Mouse (Mus musculus): Measurements from ENCODE around the gene Dclre1a.

Dclre1a gene

GRCm38 (mm10) chr19:56547456-56548229, at the start of gene Dclre1a:
Gene Dclre1a, minus strand, starts transcription at chr19:56548222.
- DNase-seq (ENCODE audit: low spot score in 2 of 2): peak in 1 of 2 experiments; percentile 35

GRCm38 (mm10) chr19:56592472-56592871, 44.5 kb upstream of the Dclre1a start:
- no peak for DNase-seq (ENCODE audit: low spot score in 2 of 2)

- DNase-seq (ENCODE audit: low spot score in 2 of 2): no peak
Observed at GRCm38 (mm10) chr19:56590250-56590649, 42.2 kb upstream of the Dclre1a start.

GRCm38 (mm10) chr19:56589455-56589854, 41.4 kb upstream of the Dclre1a start:
- DNase-seq (ENCODE audit: low spot score in 2 of 2): no peak

- DNase-seq (ENCODE audit: low spot score in 2 of 2): no peak
Observed at GRCm38 (mm10) chr19:56589008-56589407, 41.0 kb upstream of the Dclre1a start.

GRCm38 (mm10) chr19:56588205-56588626, 40.2 kb upstream of the Dclre1a start:
- DNase-seq (ENCODE audit: low spot score in 2 of 2): peak in 1 of 2 experiments; percentile 51

- DNase-seq (ENCODE audit: low spot score in 2 of 2): no peak
Observed at GRCm38 (mm10) chr19:56586320-56586719, 38.3 kb upstream of the Dclre1a start.

GRCm38 (mm10) chr19:56584288-56584687, 36.3 kb upstream of the Dclre1a start:
- no peak for DNase-seq (ENCODE audit: low spot score in 2 of 2)

- no peak for DNase-seq (ENCODE audit: low spot score in 2 of 2)
Observed at GRCm38 (mm10) chr19:56583785-56584184, 35.8 kb upstream of the Dclre1a start.

- no peak for DNase-seq (ENCODE audit: low spot score in 2 of 2)
Observed at GRCm38 (mm10) chr19:56581981-56582380, 34.0 kb upstream of the Dclre1a start.

GRCm38 (mm10) chr19:56577801-56578200, 29.8 kb upstream of the Dclre1a start:
- no peak for DNase-seq (ENCODE audit: low spot score in 2 of 2)

GRCm38 (mm10) chr19:56573184-56573583, 25.2 kb upstream of the Dclre1a start:
- no peak for DNase-seq (ENCODE audit: low spot score in 2 of 2)

GRCm38 (mm10) chr19:56571913-56572312, 23.9 kb upstream of the Dclre1a start:
- DNase-seq (ENCODE audit: low spot score in 2 of 2): no peak

- DNase-seq (ENCODE audit: low spot score in 2 of 2): no peak
Observed at GRCm38 (mm10) chr19:56571234-56571633, 23.2 kb upstream of the Dclre1a start.

- DNase-seq (ENCODE audit: low spot score in 2 of 2): no peak
Observed at GRCm38 (mm10) chr19:56570781-56571180, 22.8 kb upstream of the Dclre1a start.

GRCm38 (mm10) chr19:56566940-56567339, 18.9 kb upstream of the Dclre1a start:
- DNase-seq (ENCODE audit: low spot score in 2 of 2): no peak

- no peak for DNase-seq (ENCODE audit: low spot score in 2 of 2)
Observed at GRCm38 (mm10) chr19:56566041-56566440, 18.0 kb upstream of the Dclre1a start.

GRCm38 (mm10) chr19:56565358-56565757, 17.3 kb upstream of the Dclre1a start:
- no peak for DNase-seq (ENCODE audit: low spot score in 2 of 2)

- DNase-seq (ENCODE audit: low spot score in 2 of 2): no peak
Observed at GRCm38 (mm10) chr19:56563469-56563868, 15.4 kb upstream of the Dclre1a start.

GRCm38 (mm10) chr19:56562433-56563138, 14.6 kb upstream of the Dclre1a start:
- DNase-seq (ENCODE audit: low spot score in 2 of 2): no peak

GRCm38 (mm10) chr19:56555972-56556371, 8.0 kb upstream of the Dclre1a start:
- no peak for DNase-seq (ENCODE audit: low spot score in 2 of 2)

- DNase-seq (ENCODE audit: low spot score in 2 of 2): no peak
Observed at GRCm38 (mm10) chr19:56553177-56553576, 5.2 kb upstream of the Dclre1a start.

All from frontal cortex, postnatal 25 days (tissue).